Mouse (Mus musculus) thymus, adult 2 months (tissue): Measurements from ENCODE around the gene Dimt1. TPM values are rescaled to one million over a fixed set of nuclear protein-coding genes. Genes with fewer than 3 reads are reported as not detected.
A peak's percentile ranks its signal among the peaks of the same experiment; 100 is the strongest.
"Not testable (repeated sequence)": the region's sequence is repeated elsewhere in the genome, so short reads cannot be mapped to it uniquely, and the experiment has no call there.

ENCODE experiments used
- DNase-seq: peaks from one replicate; pipeline ENCODE4 v3.0.0; 2021
- H3K27ac ChIP-seq: fragments of 200-500 bp; 2 replicates; pipeline ENCODE4 v1.5.1; 2012; ENCODE audit warnings: low read length, control low read depth; ENCODE audit not compliant: control insufficient read depth, insufficient read depth
- H3K27me3 ChIP-seq: fragments of 200-500 bp; 2 replicates; pipeline ENCODE4 v1.6.1; 2012; ENCODE audit warnings: mild to moderate bottlenecking, low read length, moderate library complexity, mixed read lengths; ENCODE audit not compliant: control insufficient read depth, insufficient read depth
- H3K36me3 ChIP-seq: fragments of 200-500 bp; 2 replicates; pipeline ENCODE4 v1.6.1; 2012; ENCODE audit warnings: mild to moderate bottlenecking, low read length, moderate library complexity; ENCODE audit not compliant: control insufficient read depth, insufficient read depth
- H3K4me1 ChIP-seq: fragments of 200-500 bp; replicated peaks from 2 replicates; pipeline ENCODE4 v1.6.1; 2012; ENCODE audit warnings: low read length; ENCODE audit not compliant: control insufficient read depth, insufficient read depth
- H3K4me3 ChIP-seq: fragments of 200-500 bp; 2 replicates; pipeline ENCODE4 v1.5.1; 2012; ENCODE audit warnings: mild to moderate bottlenecking, low read length, control low read depth, moderate library complexity; ENCODE audit not compliant: control insufficient read depth, insufficient read depth
- CTCF ChIP-seq: fragments of 200-500 bp; IDR thresholded peaks from 2 replicates; pipeline ENCODE4 v1.5.1; 2012; ENCODE audit warnings: mild to moderate bottlenecking, control low read depth, low read length, moderate library complexity, borderline replicate concordance; ENCODE audit not compliant: control insufficient read depth, poor library complexity, insufficient read depth; ENCODE audit errors: extremely low read depth
- POLR2A ChIP-seq: fragments of 200-500 bp; IDR thresholded peaks from 2 replicates; pipeline ENCODE4 v1.6.1; 2012; ENCODE audit warnings: mild to moderate bottlenecking, low read length, control low read depth, moderate library complexity; ENCODE audit not compliant: control insufficient read depth, poor library complexity, insufficient read depth; ENCODE audit errors: extremely low read depth
- WGBS: fragments of 180-500 bp; shearing (Covaris S2); methylation state at CpG from one replicate; pipeline ENCODE4 v1.1.7; 2018; 5-methylcytosine and 5-hydroxymethylcytosine counted together
- polyA plus RNA-seq: library from polyadenylated mRNA; depleted of rRNA; stranded (reverse); fragments of >200 nt; gene quantifications from 2 replicates; pipeline ENCODE4 v1.2.3, GENCODE M21; 2012; rRNA removed

Dimt1 gene
- 8.0 and 8.6 TPM in 2 replicates for polyA plus RNA-seq

GRCm38 (mm10) chr13:106946594-106947540 is at the start of gene Dimt1:
TSS of gene Dimt1 (plus strand) at chr13:106947127.
- Histone ChIP-seq H3K36me3 (peaks cover 3% of the 10 kb centered on the region), H3K27me3 (no peaks in the 10 kb centered on the region), H3K4me3 (peak within 1 kb of the TSS; percentile 95), H3K27ac (no peak within 1 kb of the TSS), H3K4me1 (0 out of 2 replicates have a peak, but pooled peaks cover 2% of the 10 kb centered on the region)
- under 1% methylated on average over 67 of the region's 68 CpGs for WGBS
- TF ChIP-seq CTCF: peak; percentile 39; the same call in 1 of the 2 replicates
- no peak for TF ChIP-seq POLR2A
- peak; percentile 94 for DNase-seq

- no peak for DNase-seq
- Histone ChIP-seq H3K27me3 (no peaks in the 10 kb centered on the region), H3K4me1 (no peaks in the 10 kb centered on the region), H3K4me3 (no peak overlapping the region), H3K27ac (no peak overlapping the region), H3K36me3 (peaks cover 2% of the 10 kb centered on the region)
- TF ChIP-seq CTCF (no peak), POLR2A (no peak)
- 97% methylated on average over 3 of the region's 3 CpGs for WGBS
Measured at GRCm38 (mm10) chr13:106904637-106905036, 42.3 kb upstream of the Dimt1 start.

- not testable (repeated sequence) for H3K4me1 ChIP-seq, H3K27ac ChIP-seq, H3K36me3 ChIP-seq, H3K4me3 ChIP-seq, H3K27me3 ChIP-seq, DNase-seq
- 98% methylated on average over 6 of the region's 6 CpGs for WGBS
Measured at GRCm38 (mm10) chr13:106905154-106905553, 41.8 kb upstream of the Dimt1 start.

- Histone ChIP-seq H3K27ac (no peak overlapping the region), H3K4me1 (no peaks in the 10 kb centered on the region), H3K4me3 (no peak overlapping the region), H3K36me3 (peaks cover 8% of the 10 kb centered on the region), H3K27me3 (no peaks in the 10 kb centered on the region)
- no peak for TF ChIP-seq CTCF
- no peak for TF ChIP-seq POLR2A
- WGBS: 99% methylated on average over 4 of the region's 4 CpGs
- no peak for DNase-seq
Measured at GRCm38 (mm10) chr13:106907273-106907672, 39.7 kb upstream of the Dimt1 start.

- no peaks in the 10 kb centered on the region for H3K27me3 ChIP-seq
- DNase-seq: no peak
- H3K27ac ChIP-seq: no peak overlapping the region
- H3K4me1 ChIP-seq: no peaks in the 10 kb centered on the region
- peaks cover 8% of the 10 kb centered on the region for H3K36me3 ChIP-seq
- WGBS: 96% methylated on average over 10 of the region's 10 CpGs
- no peak for TF ChIP-seq CTCF
- TF ChIP-seq POLR2A: no peak
- no peak overlapping the region for H3K4me3 ChIP-seq
Measured at GRCm38 (mm10) chr13:106910096-106910495, 36.8 kb upstream of the Dimt1 start.

GRCm38 (mm10) chr13:106913125-106913736 is 33.7 kb upstream of the Dimt1 start:
- H3K4me3 ChIP-seq: no peak overlapping the region
- no peak for DNase-seq
- peaks cover 8% of the 10 kb centered on the region for H3K36me3 ChIP-seq
- 96% methylated on average over 3 of the region's 3 CpGs for WGBS
- no peaks in the 10 kb centered on the region for H3K4me1 ChIP-seq
- no peak for TF ChIP-seq CTCF
- TF ChIP-seq POLR2A: no peak
- no peaks in the 10 kb centered on the region for H3K27me3 ChIP-seq
- no peak overlapping the region for H3K27ac ChIP-seq
